In the genomic region with DNA sequence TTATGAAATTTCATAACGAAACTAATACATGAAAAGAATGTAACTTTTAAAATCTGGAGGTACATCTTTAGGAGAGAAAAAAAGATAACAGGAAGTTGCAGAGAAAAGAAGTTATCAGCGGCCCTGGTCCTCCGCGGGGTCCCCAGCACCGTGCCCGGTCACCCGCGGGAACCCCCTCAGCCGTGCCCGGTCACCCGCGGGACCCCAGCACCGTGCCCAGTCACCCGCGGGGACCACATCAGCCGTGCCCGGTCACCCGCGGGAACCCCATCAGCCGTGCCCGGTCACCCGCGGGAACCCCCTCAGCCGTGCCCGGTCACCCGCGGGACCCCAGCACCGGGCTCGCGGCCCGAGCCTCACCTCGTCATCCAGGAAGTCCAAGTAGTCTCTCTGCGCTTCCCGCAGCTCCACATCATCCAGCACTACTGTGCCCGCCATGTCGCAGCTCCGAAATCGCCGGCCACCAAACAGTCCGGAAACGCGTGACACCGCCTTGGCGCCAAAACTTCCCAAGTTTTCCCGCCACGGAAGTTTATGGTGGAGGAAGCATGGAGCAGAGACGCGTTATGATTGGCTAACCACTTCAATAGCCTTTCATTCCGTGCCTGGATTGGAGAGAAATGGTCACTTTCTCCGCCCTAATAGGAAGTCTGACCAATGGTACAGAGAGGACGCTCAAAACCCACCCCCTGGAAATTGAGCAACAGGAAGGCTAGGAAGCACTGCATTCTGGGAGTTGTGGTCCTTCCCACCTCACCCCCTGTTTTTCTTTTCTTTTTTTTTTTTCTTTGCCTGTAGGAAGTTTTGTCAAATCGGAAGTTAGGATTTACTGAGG, we compare ENCODE assay signal across 8 mouse cellular contexts. TPM values are rescaled to one million over a fixed set of nuclear protein-coding genes. Genes with fewer than 3 reads are reported as not detected.
A peak's percentile ranks its signal among the peaks of the same experiment; 100 is the strongest.
DNase-seq lines count a peak whose midpoint lies in the region; ATAC-seq and TF ChIP-seq lines count a peak whose summit lies in the region.

A gene (minus strand): TSS at position 542 of the 835 bp plus-strand sequence.

- H3K36me3 ChIP-seq in G1E (replicated peaks) = peaks cover 38% of the 10 kb centered on the region
- no peaks in the 10 kb centered on the region for H3K36me3 ChIP-seq in forebrain, embryonic 16.5 days (ENCODE audit: control insufficient read depth, insufficient read depth)
- peaks cover 30% of the 10 kb centered on the region for H3K36me3 ChIP-seq in lung, embryonic 14.5 days (ENCODE audit: insufficient read depth)
- peaks cover 24% of the 10 kb centered on the region for H3K36me3 ChIP-seq in thymus, adult 2 months (ENCODE audit: control insufficient read depth, insufficient read depth, low read length)

- peak; percentile 96 for DNase-seq in G1E (ENCODE audit: low spot score)
- peak; percentile 80 to 93 for DNase-seq in cerebellum, adult 18-20 months
- DNase-seq in heart, postnatal 36 days = peak; percentile 86 to 87
- DNase-seq in layer of hippocampus, adult 2 months (ENCODE audit: low spot score in 2 of 2) = peak; percentile 85 to 95
- DNase-seq in lung, embryonic 14.5 days = peak; percentile 99
- peak; percentile 88 for DNase-seq in thymus, adult 2 months

- H3K4me2 ChIP-seq in forebrain, embryonic 16.5 days (ENCODE audit: low read length) = peak within 1 kb of the TSS; percentile 65
- peak within 1 kb of the TSS; percentile 72 for H3K4me2 ChIP-seq in lung, embryonic 14.5 days

- peaks cover 17% of the 10 kb centered on the region for H3K27me3 ChIP-seq in G1E (ENCODE audit: insufficient read depth, low read length)
- H3K27me3 ChIP-seq in forebrain, embryonic 16.5 days (replicated peaks; ENCODE audit: control insufficient read depth, insufficient read depth, low read length) = no peaks in the 10 kb centered on the region
- no peaks in the 10 kb centered on the region for H3K27me3 ChIP-seq in lung, embryonic 14.5 days (ENCODE audit: insufficient read depth, low read length)
- no peaks in the 10 kb centered on the region for H3K27me3 ChIP-seq in thymus, adult 2 months (ENCODE audit: control insufficient read depth, insufficient read depth, low read length)

- no peak for TF ChIP-seq POLR2A in olfactory bulb, adult 2 months (IDR thresholded peaks at IDR 0.05; ENCODE audit: insufficient read depth, low read depth, low read length)
- TF ChIP-seq POLR2A in thymus, adult 2 months (IDR thresholded peaks at IDR 0.05; ENCODE audit: control insufficient read depth, extremely low read depth, insufficient read depth, low read length, poor library complexity) = no peak

- H3K27ac ChIP-seq in forebrain, embryonic 16.5 days (ENCODE audit: low read length) = no peak within 1 kb of the TSS
- no peak within 1 kb of the TSS for H3K27ac ChIP-seq in layer of hippocampus, adult 2 months
- peak within 1 kb of the TSS; percentile 66; the same call in 1 of the 2 replicates for H3K27ac ChIP-seq in lung, embryonic 14.5 days (ENCODE audit: low read depth)
- H3K27ac ChIP-seq in olfactory bulb, adult 2 months (ENCODE audit: insufficient read depth, low read depth, low read length) = no peak within 1 kb of the TSS
- H3K27ac ChIP-seq in thymus, adult 2 months (ENCODE audit: control insufficient read depth, insufficient read depth, low read length) = no peak within 1 kb of the TSS

- peak within 1 kb of the TSS; percentile 54 for H3K9ac ChIP-seq in forebrain, embryonic 16.5 days (replicated peaks; ENCODE audit: low read depth, low read length)
- peak within 1 kb of the TSS; percentile 83 for H3K9ac ChIP-seq in lung, embryonic 14.5 days

- no peaks in the 10 kb centered on the region for H3K9me3 ChIP-seq in G1E (replicated peaks)
- H3K9me3 ChIP-seq in forebrain, embryonic 16.5 days (ENCODE audit: control insufficient read depth, low read length) = no peaks in the 10 kb centered on the region
- no peaks in the 10 kb centered on the region for H3K9me3 ChIP-seq in lung, embryonic 14.5 days (ENCODE audit: low read depth, low read length)

- peak; percentile 99 for ATAC-seq in G1E (ENCODE audit: extremely low read depth, insufficient number of reproducible peaks, low FRiP score, poor library complexity, severe bottlenecking)
- ATAC-seq in forebrain, embryonic 16.5 days = peak; percentile 100
- peak; percentile 100 for ATAC-seq in lung, embryonic 14.5 days (ENCODE audit: insufficient read depth)

- peak within 1 kb of the TSS; percentile 81 for H3K4me3 ChIP-seq in G1E (ENCODE audit: low read depth, low read length)
- peak within 1 kb of the TSS; percentile 56 for H3K4me3 ChIP-seq in forebrain, embryonic 16.5 days (replicated peaks; ENCODE audit: low read length)
- H3K4me3 ChIP-seq in layer of hippocampus, adult 2 months = peak within 1 kb of the TSS; percentile 85
- H3K4me3 ChIP-seq in lung, embryonic 14.5 days (ENCODE audit: low read depth, low read length) = peak within 1 kb of the TSS; percentile 78
- H3K4me3 ChIP-seq in olfactory bulb, adult 2 months (ENCODE audit: insufficient read depth, low read depth, low read length) = peak within 1 kb of the TSS; percentile 60
- peak within 1 kb of the TSS; percentile 70 for H3K4me3 ChIP-seq in thymus, adult 2 months (ENCODE audit: control insufficient read depth, insufficient read depth, low read length)

- WGBS in forebrain, embryonic 16.5 days = 0% methylated on average over 52 of the region's 52 CpGs
- 1% methylated on average over 52 of the region's 52 CpGs for WGBS in lung, embryonic 14.5 days
- WGBS in olfactory bulb, adult 2 months = under 1% methylated on average over 52 of the region's 52 CpGs
- under 1% methylated on average over 52 of the region's 52 CpGs for WGBS in thymus, adult 2 months

- H3K4me1 ChIP-seq in G1E (ENCODE audit: insufficient read depth, low read depth, low read length) = peaks cover 45% of the 10 kb centered on the region
- H3K4me1 ChIP-seq in forebrain, embryonic 16.5 days (replicated peaks; ENCODE audit: control insufficient read depth, insufficient read depth, low read length) = peaks cover 8% of the 10 kb centered on the region
- no peaks in the 10 kb centered on the region for H3K4me1 ChIP-seq in lung, embryonic 14.5 days (ENCODE audit: insufficient read depth)
- H3K4me1 ChIP-seq in olfactory bulb, adult 2 months (ENCODE audit: control insufficient read depth, insufficient read depth, low read length) = no peaks in the 10 kb centered on the region
- H3K4me1 ChIP-seq in thymus, adult 2 months (replicated peaks; ENCODE audit: control insufficient read depth, insufficient read depth, low read length) = peaks cover 4% of the 10 kb centered on the region

- intact Hi-C loops in heart, postnatal 36 days (cut with DNase I) = loop anchor here (5.0 kb wide), 3 partner anchors 72 to 342 kb away; a partner anchor contains a TSS

- TF ChIP-seq CTCF in G1E (IDR thresholded peaks at IDR 0.05; ENCODE audit: low read depth, low read length) = no peak
- no peak for TF ChIP-seq CTCF in layer of hippocampus, adult 2 months (conservative IDR thresholded peaks at IDR 0.05)
- no peak for TF ChIP-seq CTCF in lung, embryonic 14.5 days (IDR thresholded peaks at IDR 0.05; ENCODE audit: low read depth)
- no peak for TF ChIP-seq CTCF in olfactory bulb, adult 2 months (IDR thresholded peaks at IDR 0.05; ENCODE audit: insufficient read depth, low read depth, low read length)
- peak; percentile 22; the same call in 1 of the 2 replicates for TF ChIP-seq CTCF in thymus, adult 2 months (IDR thresholded peaks at IDR 0.05; ENCODE audit: borderline replicate concordance, control insufficient read depth, extremely low read depth, insufficient read depth, low read length, poor library complexity)

RNA-seq across cellular contexts. Expression of the gene that starts here (rescaled TPM):
- 582 and 680 TPM in 2 replicates for total RNA-seq in G1E (2014; fragmentation: Nextera tagmentation)
- total RNA-seq in G1E (2017) = 325 and 341 TPM in 2 replicates
- 96.8 and 133 TPM in 2 replicates for polyA plus RNA-seq in G1E (2012)
- 48.3 and 51.7 TPM in 2 replicates for polyA plus RNA-seq in forebrain, embryonic 16.5 days (2015; fragmentation: Nextera tagmentation; extraction: Ambion mirVana)
- total RNA-seq in heart, postnatal 36 days (2021) = 1 to 10 TPM; 3.5 to 6.1 TPM
- 1 to 10 TPM; 4.0 to 5.0 TPM for total RNA-seq in layer of hippocampus, adult 2 months (2021)
- 206 and 207 TPM in 2 replicates for polyA plus RNA-seq in lung, embryonic 14.5 days (2014; fragmentation: Nextera tagmentation; extraction: Ambion mirVana)
- polyA plus RNA-seq in olfactory bulb, adult 2 months (2012; ENCODE audit: insufficient read depth, insufficient read length, low replicate concordance, missing spikeins) = not detected in 2 replicates
- 83.9 and 110 TPM in 2 replicates for polyA plus RNA-seq in thymus, adult 2 months (2012; rRNA removed)

Comparison
In these comparisons a context has a peak if more than half of its experiments do, and no peak if none do; other contexts are left out.
1. RNA of the gene that starts here (total RNA-seq): 325 to 680 TPM in G1E; 3.5 to 6.1 TPM in heart, postnatal 36 days and 4.0 to 5.0 TPM in layer of hippocampus, adult 2 months; every median in the first group is over 10 times any median in the second.
2. Peak in every context shown above with its lines, with median percentiles within 50 percentile points of each other: ATAC-seq, DNase-seq and H3K4me3 ChIP-seq.